Mouse (Mus musculus) C2C12 (cell line): ENCODE data around the gene Sgip1. TPM values are rescaled to one million over a fixed set of nuclear protein-coding genes. Genes with fewer than 3 reads are reported as not detected.

ENCODE experiments used
- H3K27me3 ChIP-seq: one replicate; pipeline ENCODE4 v1.6.1; 2011; ENCODE audit not compliant: control insufficient read depth, insufficient read depth, insufficient read length
- H3K36me3 ChIP-seq: one replicate; pipeline ENCODE4 v1.6.1; 2011; ENCODE audit not compliant: control insufficient read depth, insufficient read depth
- H3K4me3 ChIP-seq: one replicate; pipeline ENCODE4 v1.5.1; 2011; ENCODE audit warnings: mild to moderate bottlenecking, control low read depth; ENCODE audit not compliant: poor library complexity, insufficient read depth, severe bottlenecking
- H3K79me2 ChIP-seq: one replicate; pipeline ENCODE4 v1.6.1; 2011; ENCODE audit not compliant: control insufficient read depth, insufficient read depth
- H3K79me3 ChIP-seq: one replicate; pipeline ENCODE4 v1.6.1; 2011; ENCODE audit warnings: low read depth, control low read depth
- H3ac ChIP-seq: one replicate; pipeline ENCODE3; 2011; ENCODE audit warnings: low read depth; ENCODE audit not compliant: control insufficient read depth, insufficient read length
- CEBPB ChIP-seq: IDR thresholded peaks from one replicate; pipeline ENCODE4 v1.6.1; 2011; ENCODE audit warnings: low read depth, mild to moderate bottlenecking, control low read depth, moderate library complexity
- CTCF ChIP-seq: IDR thresholded peaks from one replicate; pipeline ENCODE4 v1.5.1; 2011; ENCODE audit not compliant: control insufficient read depth, insufficient read depth, insufficient read length
- FOSL1 ChIP-seq: IDR thresholded peaks from one replicate; pipeline ENCODE4 v1.8.0; 2011; ENCODE audit warnings: mild to moderate bottlenecking, low read length; ENCODE audit not compliant: poor library complexity, insufficient read depth, severe bottlenecking
- MAX ChIP-seq: IDR thresholded peaks from one replicate; pipeline ENCODE4 v1.6.1; 2011; ENCODE audit warnings: mild to moderate bottlenecking, control low read depth
- MYOD1 ChIP-seq: IDR thresholded peaks from one replicate; pipeline ENCODE4 v1.6.1; 2011; ENCODE audit warnings: low read depth; ENCODE audit not compliant: control insufficient read depth, insufficient read length
- MYOG ChIP-seq: IDR thresholded peaks from one replicate; pipeline ENCODE4 v1.6.1; 2011; ENCODE audit not compliant: control insufficient read depth, insufficient read length; ENCODE audit errors: extremely low read depth
- USF1 ChIP-seq: IDR thresholded peaks from one replicate; pipeline ENCODE4 v1.6.1; 2011; ENCODE audit warnings: low read depth, mild to moderate bottlenecking, control low read depth, moderate library complexity
- polyA plus RNA-seq: library from polyadenylated mRNA; unstranded; fragments of >200 nt; fragmentation: generic; extraction: Trizol; gene quantifications from one replicate; pipeline ENCODE4 v1.2.1, GENCODE M21; 2012; ENCODE audit warnings: missing spikeins

The Sgip1 gene
- polyA plus RNA-seq, 1 experiment, result 0.07 TPM

DNA sequence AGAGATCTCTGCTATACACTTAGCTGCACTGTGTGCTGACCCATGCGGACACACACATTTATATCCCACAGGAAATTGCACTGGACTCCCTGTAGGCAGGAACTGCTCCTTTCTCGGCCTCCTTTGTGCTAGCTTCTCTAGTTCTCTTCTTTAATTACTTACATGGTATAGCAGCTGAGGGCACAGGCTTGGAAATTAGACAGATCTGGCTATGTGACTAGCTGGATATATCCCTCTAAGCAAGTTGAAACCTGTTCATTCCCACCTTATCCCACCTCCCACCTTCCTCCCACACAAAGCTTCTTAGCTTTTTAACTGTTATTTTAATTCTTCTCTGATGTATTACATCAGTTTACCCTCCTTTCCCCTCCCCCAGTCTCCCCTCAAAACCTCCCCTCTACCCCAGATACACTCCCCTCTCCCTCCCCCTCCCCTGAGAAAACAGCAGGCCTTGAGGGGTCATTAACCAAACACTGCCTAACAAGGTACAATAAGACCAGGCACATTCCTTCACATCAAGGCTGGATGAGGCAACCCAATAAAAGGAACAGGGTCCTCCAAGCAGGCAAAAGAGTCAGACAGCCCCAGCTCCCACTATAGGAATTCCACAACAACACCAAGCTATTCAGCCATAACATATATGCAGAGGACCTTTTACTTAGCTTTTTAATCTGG is 34.6 kb downstream of the Sgip1 start:
- Histone ChIP-seq H3K36me3 (no peaks in the 10 kb centered on the region), H3K4me3 (no peak overlapping the region), H3ac (no peak overlapping the region), H3K79me3 (no peaks in the 10 kb centered on the region), H3K79me2 (no peaks in the 10 kb centered on the region), H3K27me3 (no peaks in the 10 kb centered on the region)
- TF ChIP-seq MAX (no peak), FOSL1 (no peak)

DNA sequence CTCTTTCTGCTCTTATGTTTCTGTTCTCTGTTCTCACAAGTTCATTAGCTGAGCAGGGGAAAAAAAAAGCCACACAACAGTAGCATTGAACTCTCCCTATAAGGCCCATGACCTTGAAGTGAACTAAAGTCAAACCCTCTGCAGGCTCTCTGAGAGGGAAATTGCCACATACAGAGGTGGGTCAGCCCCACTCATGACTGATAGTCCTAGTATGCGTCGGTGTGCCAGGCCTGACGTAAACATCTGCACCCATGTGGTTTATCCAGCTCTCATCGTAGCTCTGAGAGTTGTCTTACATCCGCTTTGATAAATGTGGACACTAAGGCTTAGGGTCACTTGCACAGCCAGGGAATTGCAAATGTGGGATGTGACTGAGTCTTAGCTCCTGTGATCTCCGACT is 38.8 kb downstream of the Sgip1 start:
- Histone ChIP-seq H3ac (no peak overlapping the region), H3K79me3 (no peaks in the 10 kb centered on the region), H3K4me3 (no peak overlapping the region), H3K79me2 (no peaks in the 10 kb centered on the region), H3K36me3 (no peaks in the 10 kb centered on the region), H3K27me3 (no peaks in the 10 kb centered on the region)
- TF ChIP-seq FOSL1, result no peak
- no peak for TF ChIP-seq MAX
- no peak for TF ChIP-seq MYOG
- no peak for TF ChIP-seq MYOD1
- TF ChIP-seq CTCF, result no peak
- no peak for TF ChIP-seq CEBPB
- no peak for TF ChIP-seq USF1

DNA sequence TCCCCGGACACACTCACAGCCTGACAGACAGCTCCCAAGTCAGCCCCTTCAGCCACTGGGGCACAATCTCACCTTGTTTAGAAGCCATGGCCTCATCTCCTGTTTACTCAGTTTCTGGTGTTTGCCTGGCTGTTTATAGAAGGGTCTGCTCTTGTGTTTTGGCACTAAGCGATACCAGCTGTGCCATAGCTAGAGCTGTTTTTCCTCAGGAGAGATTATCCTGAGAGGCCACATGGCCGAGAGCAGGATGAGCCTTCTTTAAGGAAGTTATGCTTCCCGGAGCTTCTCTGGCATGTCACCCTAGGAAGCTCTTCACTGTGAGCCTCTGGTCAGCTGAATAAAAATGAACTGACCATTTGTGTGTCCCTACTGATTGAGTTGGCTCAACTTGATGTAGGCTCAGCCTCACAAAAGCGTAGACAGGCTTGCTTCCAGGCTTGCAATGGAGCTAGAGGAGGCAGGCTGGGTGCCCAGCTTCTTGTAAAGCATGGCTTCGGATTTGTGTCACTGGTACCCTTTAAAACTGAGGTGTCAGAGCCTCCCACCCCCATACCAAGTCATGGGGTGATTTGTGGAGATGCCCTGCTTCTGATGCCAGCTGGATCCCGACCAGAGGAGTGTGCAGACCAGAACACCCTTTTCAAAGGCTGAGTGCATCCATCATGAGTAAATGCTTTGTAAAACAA is 42.1 kb downstream of the Sgip1 start:
- no peaks in the 10 kb centered on the region for H3K79me2 ChIP-seq
- no peaks in the 10 kb centered on the region for H3K27me3 ChIP-seq
- TF ChIP-seq USF1 (no peak), CEBPB (no peak), FOSL1 (no peak), MAX (no peak), MYOG (no peak), MYOD1 (no peak), CTCF (no peak)
- H3K4me3 ChIP-seq, result no peak overlapping the region
- H3K79me3 ChIP-seq, result no peaks in the 10 kb centered on the region
- H3K36me3 ChIP-seq, result no peaks in the 10 kb centered on the region
- H3ac ChIP-seq, result no peak overlapping the region

DNA sequence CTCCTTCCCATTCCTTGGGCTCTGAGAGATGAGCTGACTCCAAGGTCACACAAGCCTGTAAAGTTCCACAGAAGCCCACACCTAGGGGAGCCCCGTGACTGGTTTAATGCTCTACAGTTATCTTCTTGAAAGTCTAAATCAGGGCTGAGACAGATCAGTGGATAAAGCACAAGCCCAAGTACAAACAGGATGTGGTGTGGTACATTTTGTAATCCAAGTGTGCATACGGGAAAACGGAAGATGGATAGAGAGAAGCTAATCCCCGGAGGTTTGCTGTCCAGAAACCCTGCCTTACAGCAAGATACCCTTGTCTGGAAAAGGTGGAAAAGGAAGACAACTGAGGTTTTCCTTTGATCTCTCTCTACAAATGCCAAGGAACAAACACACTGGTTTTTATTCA is 44.1 kb downstream of the Sgip1 start:
- no peak overlapping the region for H3K4me3 ChIP-seq
- no peaks in the 10 kb centered on the region for H3K27me3 ChIP-seq
- H3K79me3 ChIP-seq, result no peaks in the 10 kb centered on the region
- no peaks in the 10 kb centered on the region for H3K79me2 ChIP-seq
- no peak for TF ChIP-seq USF1
- no peak for TF ChIP-seq CEBPB
- no peak for TF ChIP-seq CTCF
- no peak for TF ChIP-seq MYOD1
- TF ChIP-seq MAX, result no peak
- TF ChIP-seq FOSL1, result no peak
- TF ChIP-seq MYOG, result no peak
- no peaks in the 10 kb centered on the region for H3K36me3 ChIP-seq
- H3ac ChIP-seq, result no peak overlapping the region

DNA sequence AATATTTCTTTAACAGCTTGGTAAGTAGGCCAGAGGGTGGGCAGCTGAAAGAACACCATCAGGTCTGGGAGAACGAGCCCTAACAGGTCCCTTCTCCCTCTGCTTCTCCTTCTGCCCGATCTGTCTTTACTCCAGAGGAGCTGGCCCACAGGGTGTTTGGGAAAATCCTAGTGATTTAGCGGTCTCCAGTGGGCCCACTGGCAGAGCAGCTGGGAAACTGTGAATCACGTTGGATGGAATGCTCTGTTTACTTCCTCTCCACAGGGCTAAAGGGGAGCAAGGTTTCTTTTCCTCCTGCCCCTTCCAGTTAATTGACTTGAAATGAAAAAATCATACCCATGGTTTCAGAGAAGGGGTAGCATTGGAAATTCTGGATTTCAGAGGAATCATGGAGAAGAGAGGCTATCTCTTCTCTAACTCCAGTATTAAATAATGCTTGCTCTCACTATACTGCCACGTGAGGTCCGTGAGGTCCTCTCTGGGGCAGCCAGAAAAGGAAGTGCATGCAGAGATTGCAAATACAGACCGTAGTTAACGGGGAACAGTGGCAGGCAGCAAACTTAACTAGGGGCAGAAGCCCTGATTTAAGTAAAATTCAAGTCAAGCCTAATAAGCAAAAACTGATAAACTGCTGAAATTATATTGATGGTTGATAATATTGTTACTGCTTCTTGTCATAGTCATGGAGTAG is 51.1 kb downstream of the Sgip1 start:
- no peaks in the 10 kb centered on the region for H3K27me3 ChIP-seq
- no peak overlapping the region for H3K4me3 ChIP-seq
- TF ChIP-seq MYOD1 (no peak), CTCF (no peak), MYOG (no peak), MAX (no peak), FOSL1 (no peak), CEBPB (no peak), USF1 (no peak)
- H3K36me3 ChIP-seq, result no peaks in the 10 kb centered on the region
- no peaks in the 10 kb centered on the region for H3K79me3 ChIP-seq
- H3K79me2 ChIP-seq, result no peaks in the 10 kb centered on the region
- H3ac ChIP-seq, result no peak overlapping the region

DNA sequence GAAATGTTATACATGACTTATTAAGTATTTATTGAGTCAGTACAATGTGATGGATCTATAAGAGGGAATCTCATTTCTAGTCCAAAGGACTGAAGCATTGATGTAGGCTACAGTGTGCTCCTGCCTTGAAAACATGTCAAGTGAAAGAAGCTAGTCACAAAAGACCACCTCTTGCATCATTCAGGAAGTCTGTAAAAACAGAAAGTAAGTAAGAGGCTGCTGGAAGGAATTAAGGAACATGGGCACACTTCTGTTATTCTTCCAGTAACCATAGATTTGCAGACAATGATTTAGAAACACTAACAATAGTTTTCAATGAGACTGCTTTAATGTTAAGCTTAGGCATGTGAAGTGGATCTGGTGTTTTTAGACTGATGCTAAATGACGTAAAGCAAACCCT is 60.4 kb downstream of the Sgip1 start:
- TF ChIP-seq MAX (no peak), CEBPB (no peak), MYOG (no peak), USF1 (no peak), FOSL1 (no peak), MYOD1 (no peak), CTCF (no peak)
- no peaks in the 10 kb centered on the region for H3K79me3 ChIP-seq

More for the DNA sequence above, 60.4 kb downstream of the Sgip1 start:
- Histone ChIP-seq H3K27me3 (no peaks in the 10 kb centered on the region), H3K36me3 (no peaks in the 10 kb centered on the region), H3K4me3 (no peak overlapping the region), H3K79me2 (no peaks in the 10 kb centered on the region), H3ac (no peak overlapping the region)
